Mouse (Mus musculus): ENCODE measurements around the gene Rint1.

Rint1 gene

DNA sequence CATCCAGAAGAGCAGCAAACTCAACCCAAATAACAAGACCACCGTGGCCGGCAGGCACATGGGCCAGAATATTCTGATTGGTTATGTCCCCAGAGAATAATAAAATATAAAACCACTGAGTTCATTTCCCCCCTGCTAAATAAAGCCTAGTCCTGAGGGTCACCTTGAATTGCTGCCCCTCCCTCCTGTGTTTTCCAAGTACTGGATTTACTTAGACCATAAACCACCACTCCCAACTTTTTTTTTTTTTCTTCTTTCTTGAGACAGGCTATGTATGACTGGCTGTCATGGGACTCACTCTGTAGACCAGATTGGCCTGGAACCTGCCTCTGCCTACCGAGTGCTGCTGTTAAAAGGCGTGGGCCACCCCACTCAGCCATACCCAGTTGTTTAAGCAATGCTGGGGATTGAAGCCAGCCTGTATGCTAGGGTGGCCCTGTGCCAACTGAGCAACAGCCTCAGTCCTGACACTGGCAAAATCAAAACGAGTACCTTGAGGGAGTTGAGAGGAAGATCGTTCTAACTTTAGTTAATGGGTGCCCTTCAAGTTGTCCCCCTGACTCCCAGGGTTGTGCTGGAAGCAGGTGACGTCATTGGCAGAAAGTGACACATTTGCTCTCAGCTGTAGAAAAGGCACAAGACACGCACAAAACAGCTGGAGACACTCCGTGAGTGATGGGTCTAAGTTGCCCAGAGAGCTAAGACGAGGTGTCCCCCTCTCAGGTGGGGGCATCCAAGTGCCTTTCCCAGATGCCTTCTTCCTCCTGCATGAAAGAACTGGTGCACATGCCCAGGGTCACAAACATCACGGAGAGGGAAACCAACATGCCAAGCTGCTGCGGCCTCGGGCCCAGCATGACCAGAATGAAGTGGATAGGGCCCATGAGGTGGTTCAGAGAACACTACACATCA lies 76.8 kb downstream of the Rint1 start:
- no peak for DNase-seq (ENCODE audit: low spot score in 2 of 2)

GRCm38 (mm10) chr5:23865941-23866340 lies 78.4 kb downstream of the Rint1 start:
- DNase-seq (ENCODE audit: low spot score in 2 of 2): no peak
